Mouse (Mus musculus): Measurements from ENCODE around the gene Erg. TPM values are rescaled to one million over a fixed set of nuclear protein-coding genes. Genes with fewer than 3 reads are reported as not detected.

Erg gene
- 1.2 and 2.3 TPM in 2 replicates for polyA plus RNA-seq (2012; ENCODE audit: low replicate concordance)

GRCm38 (mm10) chr16:95586311-95586602 is at the start of gene Erg:
Gene Erg (minus strand): TSS chr16:95586593.

Other genes starting within 250 kb of the Erg start
- gene Ets2, start 115.5 kb upstream of the Erg start, polyA plus RNA-seq (2012; ENCODE audit: low replicate concordance), result 29.4 and 49.2 TPM in 2 replicates

Measured in hematopoietic multipotent progenitor cell, adult 10-12 weeks (in vitro differentiated cells).